Mouse (Mus musculus): ENCODE data around the gene Tmem175.

- TF ChIP-seq CTCF (IDR thresholded peaks at IDR 0.05; ENCODE audit: insufficient read depth, low read length) (no peak), POLR2A (IDR thresholded peaks at IDR 0.05; ENCODE audit: borderline replicate concordance, extremely low read depth, low read depth, low read length) (no peak)
These were observed 29.0 kb downstream of the Tmem175 start for GRCm38 (mm10) chr5:108658611-108659010.

Measured in lung, adult 2 months (tissue).